Mouse (Mus musculus) liver, embryonic 13.5 days (tissue): ENCODE data around the gene Mrpl48. TPM values are rescaled to one million over a fixed set of nuclear protein-coding genes. Genes with fewer than 3 reads are reported as not detected.

ENCODE experiments used
- ATAC-seq: fragments of 200-750 bp; cut with Nextera tagmentation; 2 replicates; pipeline ENCODE4 v1.8.0; 2017; ENCODE audit warnings: low read depth, mild to moderate bottlenecking, moderate number of reproducible peaks, moderate library complexity
- DNase-seq: peaks from one replicate; pipeline ENCODE4 v3.0.0; 2022
- H3K27ac ChIP-seq: fragments of 300-500 bp; sonication (generic); 2 replicates; pipeline ENCODE4 v1.5.1; 2015; ENCODE audit warnings: moderate library complexity, mild to moderate bottlenecking, inconsistent platforms
- H3K27me3 ChIP-seq: fragments of 300-500 bp; sonication (generic); 2 replicates; pipeline ENCODE4 v1.6.1; 2015; ENCODE audit warnings: mild to moderate bottlenecking, inconsistent platforms
- H3K36me3 ChIP-seq: fragments of 300-500 bp; sonication (generic); 2 replicates; pipeline ENCODE4 v1.6.1; 2015; ENCODE audit warnings: mild to moderate bottlenecking, inconsistent platforms
- H3K4me1 ChIP-seq: fragments of 300-500 bp; sonication (generic); replicated peaks from 2 replicates; pipeline ENCODE4 v1.6.1; 2015; ENCODE audit warnings: inconsistent platforms
- H3K4me2 ChIP-seq: fragments of 300-500 bp; sonication (generic); 2 replicates; pipeline ENCODE4 v1.6.1; 2015; ENCODE audit warnings: inconsistent platforms, mild to moderate bottlenecking, moderate library complexity
- H3K4me3 ChIP-seq: fragments of 300-500 bp; sonication (generic); replicated peaks from 2 replicates; pipeline ENCODE4 v1.5.1; 2015; ENCODE audit warnings: mild to moderate bottlenecking, inconsistent platforms
- H3K9ac ChIP-seq: fragments of 300-500 bp; sonication (generic); 2 replicates; pipeline ENCODE4 v1.6.1; 2015; ENCODE audit warnings: mild to moderate bottlenecking, inconsistent platforms
- H3K9me3 ChIP-seq: fragments of 300-500 bp; sonication (generic); replicated peaks from 2 replicates; pipeline ENCODE4 v1.6.1; 2016; ENCODE audit warnings: inconsistent platforms
- WGBS: fragments of 180-500 bp; shearing (Covaris S2); methylation state at CpG from one replicate; pipeline ENCODE4 v1.1.7; 2015; ENCODE audit not compliant: insufficient replicate concordance; 5-methylcytosine and 5-hydroxymethylcytosine counted together
- polyA plus RNA-seq: library from polyadenylated mRNA; unstranded; fragments of >200 nt; fragmentation: Nextera tagmentation; extraction: Ambion mirVana; gene quantifications from 2 replicates; pipeline ENCODE4 v1.2.1, GENCODE M21; 2015

Gene Mrpl48
- polyA plus RNA-seq, 1 experiment from 2014 or later, result 57.0 TPM

- Histone ChIP-seq H3K4me1 (peaks cover 28% of the 10 kb centered on the region), H3K27me3 (no peaks in the 10 kb centered on the region), H3K9me3 (no peaks in the 10 kb centered on the region), H3K27ac (peak overlapping the region; percentile 81), H3K4me2 (peak overlapping the region; percentile 29; the same call in 1 of the 2 replicates), H3K36me3 (no peaks in the 10 kb centered on the region), H3K4me3 (peak overlapping the region; percentile 14; the same call in 1 of the 2 replicates), H3K9ac (0 out of 2 replicates have a peak overlapping the region, but pooled peaks have one; percentile 16)
- 50% methylated on average over 2 of the region's 2 CpGs for WGBS
- no peak for DNase-seq
- no peak for ATAC-seq
Measured at GRCm38 (mm10) chr7:100533503-100533902, 74.6 kb downstream of the Mrpl48 start.

GRCm38 (mm10) chr7:100530766-100531165 is 77.3 kb downstream of the Mrpl48 start:
- Histone ChIP-seq H3K27ac (no peak overlapping the region), H3K4me2 (no peak overlapping the region; the same call in 1 of the 2 replicates), H3K4me3 (no peak overlapping the region), H3K36me3 (no peaks in the 10 kb centered on the region), H3K27me3 (no peaks in the 10 kb centered on the region), H3K9me3 (no peaks in the 10 kb centered on the region), H3K9ac (no peak overlapping the region), H3K4me1 (peaks cover 9% of the 10 kb centered on the region)
- DNase-seq, result no peak
- ATAC-seq, result no peak
- WGBS, result 80% methylated on average over 5 of the region's 5 CpGs

- no peak for ATAC-seq
- no peak overlapping the region for H3K4me3 ChIP-seq
- peaks cover 4% of the 10 kb centered on the region; the same call in 1 of the 2 replicates for H3K4me1 ChIP-seq
- 0 out of 2 replicates have a peak, but pooled peaks cover 5% of the 10 kb centered on the region for H3K36me3 ChIP-seq
- no peak overlapping the region for H3K9ac ChIP-seq
- no peak overlapping the region for H3K4me2 ChIP-seq
- no peak for DNase-seq
- WGBS, result 35% methylated on average over 8 of the region's 8 CpGs
- no peak overlapping the region for H3K27ac ChIP-seq
- no peaks in the 10 kb centered on the region for H3K27me3 ChIP-seq
- no peaks in the 10 kb centered on the region for H3K9me3 ChIP-seq
Measured at GRCm38 (mm10) chr7:100524669-100525068, 83.4 kb downstream of the Mrpl48 start.

GRCm38 (mm10) chr7:100522222-100522621 is 85.9 kb downstream of the Mrpl48 start:
- no peak overlapping the region for H3K4me2 ChIP-seq
- no peak overlapping the region for H3K9ac ChIP-seq
- ATAC-seq (no peak), DNase-seq (no peak)
- H3K36me3 ChIP-seq, result 0 out of 2 replicates have a peak, but pooled peaks cover 5% of the 10 kb centered on the region
- 66% methylated on average over 3 of the region's 3 CpGs for WGBS
- no peaks in the 10 kb centered on the region for H3K9me3 ChIP-seq
- no peak overlapping the region for H3K4me3 ChIP-seq
- 0 out of 2 replicates have a peak, but pooled peaks cover 4% of the 10 kb centered on the region for H3K4me1 ChIP-seq
- H3K27me3 ChIP-seq, result no peaks in the 10 kb centered on the region
- no peak overlapping the region for H3K27ac ChIP-seq

- H3K27ac ChIP-seq, result no peak overlapping the region
- no peak overlapping the region for H3K4me2 ChIP-seq
- H3K9me3 ChIP-seq, result no peaks in the 10 kb centered on the region
- DNase-seq (peak; percentile 70), ATAC-seq (0 out of 2 replicates have a peak, but pooled peaks have one; percentile 29)
- 18% methylated on average over 10 of the region's 10 CpGs for WGBS
- H3K9ac ChIP-seq, result no peak overlapping the region
- H3K36me3 ChIP-seq, result 0 out of 2 replicates have a peak, but pooled peaks cover 5% of the 10 kb centered on the region
- H3K27me3 ChIP-seq, result no peaks in the 10 kb centered on the region
- H3K4me1 ChIP-seq, result 0 out of 2 replicates have a peak, but pooled peaks cover 4% of the 10 kb centered on the region
- H3K4me3 ChIP-seq, result no peak overlapping the region
Measured at GRCm38 (mm10) chr7:100520663-100521285, 87.3 kb downstream of the Mrpl48 start.

GRCm38 (mm10) chr7:100520204-100520603 is 87.9 kb downstream of the Mrpl48 start:
- 0 out of 2 replicates have a peak, but pooled peaks cover 5% of the 10 kb centered on the region for H3K36me3 ChIP-seq
- DNase-seq (no peak), ATAC-seq (no peak)
- 0 out of 2 replicates have a peak, but pooled peaks cover 4% of the 10 kb centered on the region for H3K4me1 ChIP-seq
- H3K4me2 ChIP-seq, result no peak overlapping the region
- no peak overlapping the region for H3K27ac ChIP-seq
- H3K9ac ChIP-seq, result no peak overlapping the region
- no peak overlapping the region for H3K4me3 ChIP-seq
- no peaks in the 10 kb centered on the region for H3K9me3 ChIP-seq
- 48% methylated on average over 7 of the region's 7 CpGs for WGBS
- no peaks in the 10 kb centered on the region for H3K27me3 ChIP-seq

- Histone ChIP-seq H3K27ac (no peak within 1 kb of the TSS), H3K4me1 (no peaks in the 10 kb centered on the region), H3K9ac (no peak within 1 kb of the TSS), H3K9me3 (no peaks in the 10 kb centered on the region), H3K27me3 (peaks cover 24% of the 10 kb centered on the region), H3K4me3 (no peak within 1 kb of the TSS), H3K36me3 (no peaks in the 10 kb centered on the region), H3K4me2 (no peak within 1 kb of the TSS)
- DNase-seq (no peak), ATAC-seq (no peak)
- 46% methylated on average over 11 of the region's 11 CpGs for WGBS
Measured at GRCm38 (mm10) chr7:100514573-100514972, 93.5 kb downstream of the Mrpl48 start, which contains the start of gene Dnajb13. TSS of gene Dnajb13 (minus strand) at chr7:100514960.

- DNase-seq (no peak), ATAC-seq (no peak)
- Histone ChIP-seq H3K4me2 (no peak overlapping the region), H3K27me3 (peaks cover 33% of the 10 kb centered on the region), H3K4me3 (no peak overlapping the region), H3K9ac (no peak overlapping the region), H3K27ac (no peak overlapping the region), H3K36me3 (no peaks in the 10 kb centered on the region), H3K9me3 (no peaks in the 10 kb centered on the region), H3K4me1 (0 out of 2 replicates have a peak, but pooled peaks cover 2% of the 10 kb centered on the region)
- 38% methylated on average over 8 of the region's 8 CpGs for WGBS
Measured at GRCm38 (mm10) chr7:100511602-100512001, 96.5 kb downstream of the Mrpl48 start.

GRCm38 (mm10) chr7:100508670-100509069 is 99.4 kb downstream of the Mrpl48 start:
- Histone ChIP-seq H3K9me3 (no peaks in the 10 kb centered on the region), H3K27me3 (peaks cover 28% of the 10 kb centered on the region), H3K9ac (no peak overlapping the region), H3K4me1 (peaks cover 15% of the 10 kb centered on the region), H3K4me2 (no peak overlapping the region), H3K4me3 (no peak overlapping the region), H3K36me3 (no peaks in the 10 kb centered on the region), H3K27ac (no peak overlapping the region)
- ATAC-seq (no peak), DNase-seq (no peak)
- WGBS, result 15% methylated on average over 3 of the region's 3 CpGs

- H3K9ac ChIP-seq, result no peak overlapping the region
- ATAC-seq, result no peak
- H3K9me3 ChIP-seq, result no peaks in the 10 kb centered on the region
- no peak overlapping the region for H3K4me3 ChIP-seq
- no peaks in the 10 kb centered on the region for H3K36me3 ChIP-seq
- DNase-seq, result no peak
- H3K4me1 ChIP-seq, result peaks cover 37% of the 10 kb centered on the region
- H3K27me3 ChIP-seq, result peaks cover 16% of the 10 kb centered on the region
- H3K4me2 ChIP-seq, result no peak overlapping the region
- no peak overlapping the region for H3K27ac ChIP-seq
- 65% methylated on average over 4 of the region's 4 CpGs for WGBS
Measured at GRCm38 (mm10) chr7:100506494-100506893, 101.6 kb downstream of the Mrpl48 start.

GRCm38 (mm10) chr7:100504740-100505487 is 103.2 kb downstream of the Mrpl48 start:
- Histone ChIP-seq H3K9me3 (no peaks in the 10 kb centered on the region), H3K36me3 (peaks cover 10% of the 10 kb centered on the region), H3K27me3 (peaks cover 9% of the 10 kb centered on the region; the same call in 1 of the 2 replicates), H3K4me3 (no peak overlapping the region), H3K9ac (no peak overlapping the region), H3K4me1 (peaks cover 53% of the 10 kb centered on the region), H3K27ac (no peak overlapping the region; the same call in 1 of the 2 replicates), H3K4me2 (no peak overlapping the region)
- DNase-seq (no peak), ATAC-seq (no peak)
- WGBS, result 76% methylated on average over 13 of the region's 13 CpGs
